Mouse (Mus musculus): ENCODE measurements around the gene Gpt2. TPM values are rescaled to one million over a fixed set of nuclear protein-coding genes. Genes with fewer than 3 reads are reported as not detected.

Gpt2 gene
- total and polyA plus RNA-seq, 3 experiments = 29.7 to 50.0 (median 37.8) TPM

GRCm38 (mm10) chr8:85515391-85515790, 23.0 kb downstream of the Gpt2 start:
- H3K79me2 ChIP-seq (replicated peaks; ENCODE audit: control insufficient read depth, extremely low read depth, insufficient read depth, poor library complexity, severe bottlenecking) = no peaks in the 10 kb centered on the region
- H3K4me2 ChIP-seq (ENCODE audit: insufficient read depth, low read depth, poor library complexity, severe bottlenecking) = no peak overlapping the region
- peaks cover 76 to 95% of the 10 kb centered on the region in 2 experiments for H3K36me3 ChIP-seq (replicated peaks in 1 of 2; ENCODE audit: control insufficient read depth in 1 of 2, insufficient read depth in 1 of 2, low read length in 1 of 2)
- H3K27me3 ChIP-seq (replicated peaks) = no peaks in the 10 kb centered on the region
- H3K9ac ChIP-seq (ENCODE audit: insufficient read depth, low read depth) = no peak overlapping the region
- in situ Hi-C loops (cut with MboI; ENCODE audit: low pct_ligation_motif_present, low pct_unique_long_range_greater_than_20kb, low sequenced_read_pairs) = no loop called here
- H3K9me3 ChIP-seq (replicated peaks; ENCODE audit: low read length) = no peaks in the 10 kb centered on the region
- dilution Hi-C loops (cut with MboI; ENCODE audit: extremely low pct_ligation_motif_present, extremely low pct_unique_long_range_greater_than_20kb, low sequenced_read_pairs) = no loop called here
- no peak overlapping the region for H3K4me3 ChIP-seq (replicated peaks in 1 of 3; ENCODE audit: low read depth in 2 of 3, low read length in 2 of 3, poor library complexity in 1 of 3)
- H3K27ac ChIP-seq (ENCODE audit: insufficient read depth, low read depth) = no peak overlapping the region
- no peak for DNase-seq (ENCODE audit: extremely low read depth)
- no peak for TF ChIP-seq RCOR1 (conservative IDR thresholded peaks at IDR 0.05; ENCODE audit: low read depth, low read length)
- TF ChIP-seq TBP (conservative IDR thresholded peaks at IDR 0.05; ENCODE audit: low read depth, low read length) = no peak
- TF ChIP-seq CHD2 (IDR thresholded peaks at IDR 0.05; ENCODE audit: low read length) = no peak
- no peaks in the 10 kb centered on the region for H3K4me1 ChIP-seq (ENCODE audit: control insufficient read depth in 1 of 2, insufficient read depth in 2 of 2)

GRCm38 (mm10) chr8:85517336-85517735, 25.0 kb downstream of the Gpt2 start:
- dilution Hi-C loops (cut with MboI; ENCODE audit: extremely low pct_ligation_motif_present, extremely low pct_unique_long_range_greater_than_20kb, low sequenced_read_pairs) = no loop called here

GRCm38 (mm10) chr8:85517956-85518355, 25.6 kb downstream of the Gpt2 start:
- Histone ChIP-seq H3K9me3 (replicated peaks; ENCODE audit: low read length) (no peaks in the 10 kb centered on the region), H3K27me3 (replicated peaks) (no peaks in the 10 kb centered on the region), H3K4me1 (ENCODE audit: control insufficient read depth in 1 of 2, insufficient read depth in 2 of 2) (no peaks in the 10 kb centered on the region), H3K79me2 (replicated peaks; ENCODE audit: control insufficient read depth, extremely low read depth, insufficient read depth, poor library complexity, severe bottlenecking) (no peaks in the 10 kb centered on the region), H3K36me3 (replicated peaks in 1 of 2; ENCODE audit: control insufficient read depth in 1 of 2, insufficient read depth in 1 of 2, low read length in 1 of 2) (peaks cover 84 to 97% of the 10 kb centered on the region in 2 experiments), H3K27ac (ENCODE audit: insufficient read depth, low read depth) (no peak overlapping the region), H3K9ac (ENCODE audit: insufficient read depth, low read depth) (no peak overlapping the region), H3K4me3 (replicated peaks in 1 of 3; ENCODE audit: low read depth in 2 of 3, low read length in 2 of 3, poor library complexity in 1 of 3) (no peak overlapping the region), H3K4me2 (ENCODE audit: insufficient read depth, low read depth, poor library complexity, severe bottlenecking) (no peak overlapping the region)
- dilution Hi-C loops (cut with MboI; ENCODE audit: extremely low pct_ligation_motif_present, extremely low pct_unique_long_range_greater_than_20kb, low sequenced_read_pairs) (no loop called here), in situ Hi-C loops (cut with MboI; ENCODE audit: low pct_ligation_motif_present, low pct_unique_long_range_greater_than_20kb, low sequenced_read_pairs) (no loop called here)
- TF ChIP-seq E2F4 (IDR thresholded peaks at IDR 0.05; ENCODE audit: insufficient replicate concordance, low read depth, low read length) = no peak
- TF ChIP-seq GABPA (IDR thresholded peaks at IDR 0.05; ENCODE audit: insufficient replicate concordance, low read depth, low read length) = no peak
- no peak for TF ChIP-seq HCFC1 (IDR thresholded peaks at IDR 0.05; ENCODE audit: low read depth, low read length)
- no peak for TF ChIP-seq CHD2 (IDR thresholded peaks at IDR 0.05; ENCODE audit: low read length)
- TF ChIP-seq IRF4 (IDR thresholded peaks at IDR 0.05; ENCODE audit: low read depth, low read length) = no peak
- TF ChIP-seq UBTF (IDR thresholded peaks at IDR 0.05; ENCODE audit: low read depth, low read length) = no peak
- no peak for TF ChIP-seq CTCF (conservative IDR thresholded peaks at IDR 0.05 in 1 of 2, IDR thresholded peaks at IDR 0.05 in 1 of 2; ENCODE audit: low read depth in 2 of 2, low read length in 2 of 2)
- no peak for TF ChIP-seq MAFK (IDR thresholded peaks at IDR 0.05; ENCODE audit: insufficient replicate concordance, low read length)
- DNase-seq (ENCODE audit: extremely low read depth) = no peak

More at GRCm38 (mm10) chr8:85517336-85517735, 25.0 kb downstream of the Gpt2 start:
- H3K27me3 ChIP-seq (replicated peaks) = no peaks in the 10 kb centered on the region
- H3K9me3 ChIP-seq (replicated peaks; ENCODE audit: low read length) = no peaks in the 10 kb centered on the region
- no peaks in the 10 kb centered on the region for H3K4me1 ChIP-seq (ENCODE audit: control insufficient read depth in 1 of 2, insufficient read depth in 2 of 2)
- no peak overlapping the region for H3K4me2 ChIP-seq (ENCODE audit: insufficient read depth, low read depth, poor library complexity, severe bottlenecking)
- H3K79me2 ChIP-seq (replicated peaks; ENCODE audit: control insufficient read depth, extremely low read depth, insufficient read depth, poor library complexity, severe bottlenecking) = no peaks in the 10 kb centered on the region
- peaks cover 81 to 96% of the 10 kb centered on the region in 2 experiments for H3K36me3 ChIP-seq (replicated peaks in 1 of 2; ENCODE audit: control insufficient read depth in 1 of 2, insufficient read depth in 1 of 2, low read length in 1 of 2)
- no peak overlapping the region for H3K9ac ChIP-seq (ENCODE audit: insufficient read depth, low read depth)
- H3K4me3 ChIP-seq (replicated peaks in 1 of 3; ENCODE audit: low read depth in 2 of 3, low read length in 2 of 3, poor library complexity in 1 of 3) = no peak overlapping the region
- in situ Hi-C loops (cut with MboI; ENCODE audit: low pct_ligation_motif_present, low pct_unique_long_range_greater_than_20kb, low sequenced_read_pairs) = no loop called here
- DNase-seq (ENCODE audit: extremely low read depth) = no peak
- TF ChIP-seq CHD2 (IDR thresholded peaks at IDR 0.05; ENCODE audit: low read length) (no peak), NELFE (IDR thresholded peaks at IDR 0.05; ENCODE audit: low read depth, low read length) (no peak), NRF1 (IDR thresholded peaks at IDR 0.05; ENCODE audit: low read depth, low read length) (no peak), SIN3A (IDR thresholded peaks at IDR 0.05; ENCODE audit: low read length) (no peak), SMC3 (IDR thresholded peaks at IDR 0.05; ENCODE audit: low read depth, low read length) (no peak), KAT2A (IDR thresholded peaks at IDR 0.05; ENCODE audit: insufficient replicate concordance, low read length) (no peak), HCFC1 (IDR thresholded peaks at IDR 0.05; ENCODE audit: low read depth, low read length) (no peak), USF2 (conservative IDR thresholded peaks at IDR 0.05; ENCODE audit: low read depth, low read length) (no peak), ELF1 (IDR thresholded peaks at IDR 0.05; ENCODE audit: low read depth, low read length) (no peak), MEF2A (IDR thresholded peaks at IDR 0.05; ENCODE audit: borderline replicate concordance, low read depth, low read length) (no peak), ZNF384 (IDR thresholded peaks at IDR 0.05; ENCODE audit: low read depth, low read length) (no peak), TCF12 (IDR thresholded peaks at IDR 0.05; ENCODE audit: low read depth, low read length) (no peak), IRF4 (IDR thresholded peaks at IDR 0.05; ENCODE audit: low read depth, low read length) (no peak), GABPA (IDR thresholded peaks at IDR 0.05; ENCODE audit: insufficient replicate concordance, low read depth, low read length) (no peak), ZMIZ1 (IDR thresholded peaks at IDR 0.05; ENCODE audit: low read depth, low read length) (no peak), TBP (conservative IDR thresholded peaks at IDR 0.05; ENCODE audit: low read depth, low read length) (no peak), ETS1 (conservative IDR thresholded peaks at IDR 0.05; ENCODE audit: low read depth, low read length) (no peak), RAD21 (IDR thresholded peaks at IDR 0.05; ENCODE audit: low read depth, low read length) (no peak), JUN (IDR thresholded peaks at IDR 0.05; ENCODE audit: insufficient read depth, low read depth, low read length) (no peak), MXI1 (IDR thresholded peaks at IDR 0.05; ENCODE audit: low read depth, low read length) (no peak)
- no peak overlapping the region for H3K27ac ChIP-seq (ENCODE audit: insufficient read depth, low read depth)

All from CH12.LX (cell line).